Mouse (Mus musculus): ENCODE results near the gene Auts2. TPM values are rescaled to one million over a fixed set of nuclear protein-coding genes. Genes with fewer than 3 reads are reported as not detected.

Gene Auts2
- total and polyA plus RNA-seq, 2 experiments from 2014 or later, result 35.2 to 57.5 TPM

DNA sequence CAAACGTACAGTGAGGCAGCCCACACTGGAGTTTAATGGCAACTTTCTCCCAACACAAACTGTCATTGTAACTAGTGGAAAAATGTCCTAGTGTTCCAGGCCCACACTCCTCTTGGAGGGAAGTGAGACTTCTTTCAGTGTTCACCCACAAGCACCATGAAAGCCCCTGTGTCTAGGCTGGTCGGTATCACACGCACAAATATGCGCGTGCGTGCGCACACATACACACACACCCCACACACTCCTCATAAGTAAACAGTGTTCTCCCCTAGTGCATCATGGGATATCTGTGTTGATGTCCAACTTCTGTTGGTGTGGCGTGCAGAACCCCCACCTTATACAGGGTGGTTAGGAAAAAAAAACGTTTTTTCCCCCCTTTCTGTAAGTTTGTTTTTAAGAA lies 964.4 kb downstream of the Auts2 start:
- WGBS, result 92% methylated on average over 9 of the region's 9 CpGs
- no peak for TF ChIP-seq CTCF (IDR thresholded peaks at IDR 0.05)
- Histone ChIP-seq H3K4me1 (ENCODE audit: insufficient read depth, low read length) (peaks cover 6% of the 10 kb centered on the region; the same call in 1 of the 2 replicates), H3K36me3 (ENCODE audit: insufficient read depth, low read length) (no peaks in the 10 kb centered on the region), H3K27me3 (ENCODE audit: insufficient read depth, low read length) (no peaks in the 10 kb centered on the region), H3K4me2 (ENCODE audit: low read depth, low read length, poor library complexity, severe bottlenecking) (no peak overlapping the region), H3K9ac (replicated peaks; ENCODE audit: low read length, poor library complexity, severe bottlenecking) (no peak overlapping the region), H3K9me3 (ENCODE audit: low read length) (no peaks in the 10 kb centered on the region), H3K4me3 (ENCODE audit: low read depth, low read length) (no peak overlapping the region), H3K27ac (ENCODE audit: low read depth, low read length) (no peak overlapping the region)
- ATAC-seq (ENCODE audit: low FRiP score) (no peak), DNase-seq (ENCODE audit: low spot score) (no peak)

- DNase-seq (ENCODE audit: low spot score), result peak; percentile 62
These were observed 967.3 kb downstream of the Auts2 start for GRCm38 (mm10) chr5:131575733-131576265.

DNA sequence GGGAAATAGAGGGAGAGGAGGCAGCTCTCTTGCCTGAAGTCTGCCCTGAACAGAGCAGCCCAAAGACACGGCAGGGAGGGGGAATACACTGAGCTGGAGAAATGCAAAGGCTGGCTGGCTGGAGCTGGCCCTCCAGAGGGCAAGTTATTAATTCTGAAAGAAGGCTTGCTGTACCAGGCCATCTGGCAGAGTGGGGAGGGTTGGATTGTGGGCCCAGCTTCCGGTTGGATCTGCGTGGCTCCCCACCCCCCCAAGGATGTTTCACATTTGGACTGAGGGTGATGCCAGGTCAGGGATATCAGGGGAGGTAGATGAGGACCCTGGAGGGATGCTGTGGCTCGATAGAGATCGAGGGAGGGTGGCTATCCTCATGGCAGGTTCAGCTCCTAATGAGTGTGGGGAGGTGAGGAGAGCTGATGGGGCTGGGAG lies 968.0 kb downstream of the Auts2 start:
- H3K4me2 ChIP-seq (ENCODE audit: low read depth, low read length, poor library complexity, severe bottlenecking), result no peak overlapping the region
- no peak for TF ChIP-seq CTCF (IDR thresholded peaks at IDR 0.05)
- H3K36me3 ChIP-seq (ENCODE audit: insufficient read depth, low read length), result no peaks in the 10 kb centered on the region
- no peak overlapping the region for H3K27ac ChIP-seq (ENCODE audit: low read depth, low read length)
- ATAC-seq (ENCODE audit: low FRiP score) (0 out of 2 replicates have a peak, but pooled peaks have one; percentile 20), DNase-seq (ENCODE audit: low spot score) (peak; percentile 72)
- no peak overlapping the region for H3K4me3 ChIP-seq (ENCODE audit: low read depth, low read length)
- no peaks in the 10 kb centered on the region for H3K27me3 ChIP-seq (ENCODE audit: insufficient read depth, low read length)
- 26% methylated on average over 5 of the region's 5 CpGs for WGBS
- no peaks in the 10 kb centered on the region for H3K9me3 ChIP-seq (ENCODE audit: low read length)
- H3K4me1 ChIP-seq (ENCODE audit: insufficient read depth, low read length), result no peaks in the 10 kb centered on the region
- H3K9ac ChIP-seq (replicated peaks; ENCODE audit: low read length, poor library complexity, severe bottlenecking), result no peak overlapping the region

More at GRCm38 (mm10) chr5:131575733-131576265, 967.3 kb downstream of the Auts2 start:
- H3K27ac ChIP-seq (ENCODE audit: low read depth, low read length), result no peak overlapping the region
- H3K9ac ChIP-seq (replicated peaks; ENCODE audit: low read length, poor library complexity, severe bottlenecking), result no peak overlapping the region
- peak; percentile 75 for TF ChIP-seq CTCF (IDR thresholded peaks at IDR 0.05)
- no peak for ATAC-seq (ENCODE audit: low FRiP score)
- WGBS, result 54% methylated on average over 11 of the region's 11 CpGs
- H3K27me3 ChIP-seq (ENCODE audit: insufficient read depth, low read length), result no peaks in the 10 kb centered on the region
- no peak overlapping the region for H3K4me2 ChIP-seq (ENCODE audit: low read depth, low read length, poor library complexity, severe bottlenecking)
- H3K4me1 ChIP-seq (ENCODE audit: insufficient read depth, low read length), result no peaks in the 10 kb centered on the region
- H3K36me3 ChIP-seq (ENCODE audit: insufficient read depth, low read length), result no peaks in the 10 kb centered on the region
- no peaks in the 10 kb centered on the region for H3K9me3 ChIP-seq (ENCODE audit: low read length)
- no peak overlapping the region for H3K4me3 ChIP-seq (ENCODE audit: low read depth, low read length)

- Histone ChIP-seq H3K4me1 (ENCODE audit: insufficient read depth, low read length) (no peaks in the 10 kb centered on the region), H3K36me3 (ENCODE audit: insufficient read depth, low read length) (no peaks in the 10 kb centered on the region), H3K27me3 (ENCODE audit: insufficient read depth, low read length) (no peaks in the 10 kb centered on the region), H3K4me3 (ENCODE audit: low read depth, low read length) (no peak overlapping the region), H3K4me2 (ENCODE audit: low read depth, low read length, poor library complexity, severe bottlenecking) (no peak overlapping the region), H3K9ac (replicated peaks; ENCODE audit: low read length, poor library complexity, severe bottlenecking) (no peak overlapping the region), H3K9me3 (ENCODE audit: low read length) (no peaks in the 10 kb centered on the region), H3K27ac (ENCODE audit: low read depth, low read length) (no peak overlapping the region)
- no peak for TF ChIP-seq CTCF (IDR thresholded peaks at IDR 0.05)
- no peak for ATAC-seq (ENCODE audit: low FRiP score)
- peak; percentile 39 for DNase-seq (ENCODE audit: low spot score)
- 35% methylated on average over 16 of the region's 16 CpGs for WGBS
These were observed 968.6 kb downstream of the Auts2 start for GRCm38 (mm10) chr5:131574469-131575085.

DNA sequence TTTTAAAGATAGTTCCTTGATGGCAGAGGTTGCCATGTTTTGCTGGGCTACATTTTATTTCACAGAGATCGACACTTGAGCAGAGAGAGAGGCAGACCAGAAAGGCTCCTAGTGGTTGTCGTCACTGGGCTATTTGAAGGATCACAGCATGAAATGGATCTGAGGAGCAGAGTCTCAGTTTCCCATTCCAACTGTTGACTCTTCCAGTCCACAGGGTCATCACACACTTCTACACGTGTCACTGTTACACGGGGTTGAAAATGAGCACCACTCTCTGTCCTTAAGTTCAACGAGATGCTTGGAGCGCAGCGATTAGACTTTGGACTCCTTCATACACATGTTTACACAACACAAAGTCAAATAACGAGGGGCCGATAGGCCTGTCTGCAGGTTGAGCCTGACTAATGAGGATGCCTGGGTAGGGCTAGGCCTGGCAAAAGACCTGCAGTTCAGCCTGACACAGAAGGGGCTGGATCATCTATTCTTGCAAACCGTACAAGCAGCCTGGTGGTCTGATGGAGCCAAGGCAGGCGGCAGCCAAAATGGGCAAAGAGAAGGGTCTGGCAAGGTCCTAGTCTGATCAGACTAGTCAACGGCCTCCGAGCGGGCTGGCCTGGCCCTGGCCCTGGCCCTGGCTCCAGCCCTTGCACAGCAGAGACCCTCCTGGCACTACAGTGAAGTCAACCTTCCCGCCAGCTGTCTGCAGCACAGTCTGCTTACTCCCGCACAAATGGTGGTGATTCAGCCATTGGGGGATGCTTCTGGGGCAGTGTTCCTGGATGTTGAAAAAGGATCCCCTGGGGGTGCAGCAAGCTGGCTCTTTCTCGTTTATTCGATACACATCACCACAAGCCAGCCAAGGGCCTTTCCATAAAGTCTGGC lies 969.6 kb downstream of the Auts2 start:
- no peak overlapping the region for H3K4me3 ChIP-seq (ENCODE audit: low read depth, low read length)
- TF ChIP-seq CTCF (IDR thresholded peaks at IDR 0.05), result peak; percentile 16; the same call in 1 of the 2 replicates
- H3K4me2 ChIP-seq (ENCODE audit: low read depth, low read length, poor library complexity, severe bottlenecking), result no peak overlapping the region
- H3K9ac ChIP-seq (replicated peaks; ENCODE audit: low read length, poor library complexity, severe bottlenecking), result no peak overlapping the region
- H3K27ac ChIP-seq (ENCODE audit: low read depth, low read length), result no peak overlapping the region
- no peaks in the 10 kb centered on the region for H3K36me3 ChIP-seq (ENCODE audit: insufficient read depth, low read length)
- WGBS, result 83% methylated on average over 18 of the region's 18 CpGs
- no peaks in the 10 kb centered on the region for H3K27me3 ChIP-seq (ENCODE audit: insufficient read depth, low read length)
- DNase-seq (ENCODE audit: low spot score), result peak; percentile 80
- H3K9me3 ChIP-seq (ENCODE audit: low read length), result no peaks in the 10 kb centered on the region
- H3K4me1 ChIP-seq (ENCODE audit: insufficient read depth, low read length), result no peaks in the 10 kb centered on the region
- peak; percentile 47 for ATAC-seq (ENCODE audit: low FRiP score)

Data from midbrain, postnatal 0 days (tissue).